Mouse (Mus musculus) hematopoietic stem cell, adult 5-6 weeks (primary cell): Measurements from ENCODE around the gene Rims4. TPM values are rescaled to one million over a fixed set of nuclear protein-coding genes. Genes with fewer than 3 reads are reported as not detected.

Experiments used
- ATAC-seq, 2 experiments: fragments of 125-278 bp in 1 of 2; replicated peaks in 1 of 2; 2 replicates each; pipeline ENCODE4 v1.8.0; 2016 to 2017; ENCODE audit warnings: inconsistent platforms in 2 of 2, mild to moderate bottlenecking in 2 of 2, moderate number of reproducible peaks in 2 of 2, low read depth in 1 of 2, moderate TSS enrichment in 1 of 2; ENCODE audit not compliant: low FRiP score in 2 of 2, poor library complexity in 2 of 2, severe bottlenecking in 2 of 2, insufficient read depth in 1 of 2, low TSS enrichment in 1 of 2
- total RNA-seq: library from RNA; stranded (forward); fragments of 172-1452, 232-1000 nt; gene quantifications from 2 replicates; pipeline ENCODE4 v1.2.3, GENCODE M21; 2017

Rims4 gene
- not detected in 2 replicates for total RNA-seq

GRCm38 (mm10) chr2:163918317-163919258, at the start of gene Rims4:
Rims4 (minus strand) TSS chr2:163918683.
- ATAC-seq = 0 out of 4 replicates have a peak, but pooled peaks of 1 of the 2 experiments have one; percentile 22

- ATAC-seq = no peak
Measured at GRCm38 (mm10) chr2:163965706-163966105, 47.2 kb upstream of the Rims4 start.

- ATAC-seq = no peak
Measured at GRCm38 (mm10) chr2:163964606-163965560, 46.4 kb upstream of the Rims4 start.

GRCm38 (mm10) chr2:163953622-163954310, 35.3 kb upstream of the Rims4 start:
- no peak for ATAC-seq

- peak; percentile 56 to 66; a peak in 3 of 4 replicates for ATAC-seq
Measured at GRCm38 (mm10) chr2:163951770-163952169, 33.3 kb upstream of the Rims4 start.

GRCm38 (mm10) chr2:163947976-163948375, 29.5 kb upstream of the Rims4 start:
- no peak for ATAC-seq

- no peak for ATAC-seq
Measured at GRCm38 (mm10) chr2:163946221-163946620, 27.7 kb upstream of the Rims4 start.

GRCm38 (mm10) chr2:163944511-163944910, 26.0 kb upstream of the Rims4 start:
- ATAC-seq = no peak

GRCm38 (mm10) chr2:163943056-163943455, 24.6 kb upstream of the Rims4 start:
- no peak for ATAC-seq

GRCm38 (mm10) chr2:163939522-163939921, 21.0 kb upstream of the Rims4 start:
- ATAC-seq = no peak

- peak in 1 of 2 experiments; percentile 29; a peak in 1 of 4 replicates for ATAC-seq
Measured at GRCm38 (mm10) chr2:163932151-163932550, 13.7 kb upstream of the Rims4 start.

- ATAC-seq = peak; percentile 22 to 42; a peak in 2 of 4 replicates
Measured at GRCm38 (mm10) chr2:163928464-163929200, 10.1 kb upstream of the Rims4 start.

- ATAC-seq = no peak
Measured at GRCm38 (mm10) chr2:163925044-163925443, 6.6 kb upstream of the Rims4 start.

GRCm38 (mm10) chr2:163924531-163924930, 6.0 kb upstream of the Rims4 start:
- no peak for ATAC-seq

GRCm38 (mm10) chr2:163923113-163923512, 4.6 kb upstream of the Rims4 start:
- no peak for ATAC-seq

- ATAC-seq = no peak
Measured at GRCm38 (mm10) chr2:163919581-163919980, 1.1 kb upstream of the Rims4 start.

- ATAC-seq = no peak
Measured at GRCm38 (mm10) chr2:163916703-163917102, 1.8 kb downstream of the Rims4 start.
